Mouse (Mus musculus): Measurements from ENCODE around the gene Wdr59.

GRCm38 (mm10) chr8:111528071-111528470 is 6.2 kb upstream of the Wdr59 start:
- TF ChIP-seq POLR2A (IDR thresholded peaks at IDR 0.05; ENCODE audit: insufficient read depth, low read depth, low read length) (no peak), CTCF (IDR thresholded peaks at IDR 0.05; ENCODE audit: insufficient read depth, low read depth, low read length) (no peak)
